21 mouse cellular contexts compared by ENCODE assay signal in the genomic region with DNA sequence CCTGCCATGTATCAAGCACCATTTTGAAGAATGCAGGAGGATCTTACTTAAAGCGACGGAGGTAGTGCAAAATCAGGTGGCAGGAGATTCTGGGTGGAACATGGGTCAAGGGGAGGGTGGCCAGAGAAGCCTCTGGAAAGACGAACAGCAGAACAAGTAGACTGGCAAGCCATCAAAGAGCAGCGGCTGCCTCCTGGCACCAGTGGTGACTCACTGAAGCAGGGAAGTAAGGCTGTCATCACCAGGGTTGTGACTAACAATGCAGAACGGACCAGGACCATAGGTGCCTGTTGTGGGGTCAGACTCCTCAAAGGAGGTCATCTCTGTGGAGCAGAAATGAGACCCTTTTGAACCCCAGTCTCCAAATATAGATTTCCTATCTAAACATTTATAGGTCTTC.
DNase-seq lines count a peak whose midpoint lies in the region.
"Had no signal": no experiment of that assay in that cellular context is flagged by ENCODE, and none has a peak within 500 bp of the region (broad histone marks: within the 10 kb centered on the region; RNA-seq: fewer than 3 reads in every experiment).

No protein-coding gene starts in this region.

- 54% methylated on average over 5 of the region's 5 CpGs for WGBS in heart, embryonic 10.5 days

- H3K4me1 ChIP-seq in heart, embryonic 10.5 days = peaks cover 2% of the 10 kb centered on the region; the same call in 1 of the 2 replicates
- H3K4me1 ChIP-seq: forebrain, embryonic 13.5 days had no signal

- H3K4me3 ChIP-seq in heart, embryonic 10.5 days = no peak overlapping the region
- H3K4me3 ChIP-seq: forebrain, embryonic 13.5 days; heart, adult 2 months; limb, embryonic 13.5 days; lung, embryonic 15.5 days; megakaryocyte, embryonic 14.5 days; midbrain, embryonic 13.5 days had no signal

- H3K36me3 ChIP-seq in heart, embryonic 10.5 days = no peaks in the 10 kb centered on the region
- H3K36me3 ChIP-seq: limb, embryonic 13.5 days; midbrain, embryonic 13.5 days had no signal

- H3K27me3 ChIP-seq in heart, embryonic 10.5 days (ENCODE audit: insufficient read depth, poor library complexity, severe bottlenecking) = no peaks in the 10 kb centered on the region
- H3K27me3 ChIP-seq: CH12.LX; forebrain, embryonic 13.5 days; limb, embryonic 13.5 days; lung, embryonic 15.5 days; megakaryocyte, embryonic 14.5 days; midbrain, embryonic 13.5 days had no signal

- DNase-seq in heart, adult 9 months (ENCODE audit: low spot score in 2 of 2) = peak; percentile 20 to 26
- no peak for DNase-seq in heart, embryonic 10.5 days (ENCODE audit: low spot score)
- peak; percentile 72 for DNase-seq in adrenal gland, adult 2 months
- peak; percentile 44 for DNase-seq in adrenal gland, postnatal 25 days
- peak; percentile 54 for DNase-seq in heart, postnatal 4 days
- DNase-seq in lung, postnatal 25 days (ENCODE audit: low spot score) = no peak
- no peak for DNase-seq in gastrocnemius, adult 18-20 months (ENCODE audit: low spot score)
- DNase-seq: cerebellum, adult 2 months; cerebellum, postnatal 36 days; gastrocnemius, postnatal 25 days; kidney, postnatal 14 days; lung, postnatal 4 days; thymus, postnatal 4 days had no signal

- H3K27ac ChIP-seq in heart, embryonic 10.5 days = no peak overlapping the region
- H3K27ac ChIP-seq: forebrain, embryonic 13.5 days; heart, adult 2 months; hindbrain, embryonic 14.5 days; limb, embryonic 13.5 days; lung, embryonic 15.5 days; midbrain, embryonic 13.5 days had no signal

- no peaks in the 10 kb centered on the region for H3K9me3 ChIP-seq in heart, embryonic 10.5 days
- H3K9me3 ChIP-seq: forebrain, embryonic 13.5 days; limb, embryonic 13.5 days; lung, embryonic 15.5 days; megakaryocyte, embryonic 14.5 days; midbrain, embryonic 13.5 days had no signal

Comparison
In these comparisons a context has a peak if more than half of its experiments do, and no peak if none do; other contexts are left out.
1. DNase-seq: peak in heart, adult 9 months (2 of 2), adrenal gland, adult 2 months (single experiment), adrenal gland, postnatal 25 days (single experiment) and heart, postnatal 4 days (single experiment); none in heart, embryonic 10.5 days (single experiment), lung, postnatal 25 days (single experiment) and gastrocnemius, adult 18-20 months (single experiment).